Mouse (Mus musculus) kidney, postnatal 25 days (tissue): Measurements from ENCODE around the gene Robo1.

Experiments used
- DNase-seq, 2 experiments: peaks; one replicate each; pipeline ENCODE4 v3.0.0; 2021; ENCODE audit warnings: mixed read lengths in 2 of 2

Robo1 gene

DNA sequence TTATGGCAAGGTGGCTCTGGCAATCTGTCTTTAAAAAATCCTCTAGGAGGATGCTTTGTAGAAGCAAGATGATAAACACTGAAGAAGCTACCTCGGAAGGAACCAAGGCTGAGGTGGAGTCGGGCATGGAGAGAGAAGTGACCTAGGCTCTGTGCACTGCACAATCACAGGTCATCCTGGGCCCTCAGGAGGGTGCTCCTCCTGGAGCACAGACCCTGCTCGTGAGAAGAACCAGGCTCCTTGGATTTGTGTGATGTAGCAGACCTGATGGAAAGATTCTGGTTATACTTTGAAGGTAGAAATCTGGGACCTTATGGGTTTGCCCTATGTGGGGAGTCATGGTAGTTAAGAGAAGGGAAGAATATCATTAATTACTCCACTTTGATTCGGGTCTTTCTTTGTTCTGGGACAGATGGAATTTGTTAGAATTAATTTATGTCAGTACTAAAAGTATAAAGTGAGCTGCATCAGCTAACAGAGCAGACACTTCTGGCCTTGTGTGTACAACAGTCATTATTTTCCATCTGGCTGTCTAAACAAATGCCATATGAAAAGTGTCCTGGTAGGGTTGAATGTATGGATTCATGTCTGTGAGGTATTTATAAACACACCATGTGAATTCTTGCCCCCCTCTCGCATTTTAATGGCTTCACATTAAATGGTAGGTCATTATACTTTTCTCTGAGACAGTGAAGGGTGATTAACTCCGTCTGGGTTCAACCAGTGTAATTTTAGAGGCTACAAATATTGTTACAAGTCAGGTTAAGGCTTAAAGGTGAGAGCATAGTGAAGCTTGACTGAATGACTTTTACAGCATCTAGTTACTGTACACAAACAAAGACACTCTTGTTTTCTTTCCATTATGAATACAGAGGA is 377.7 kb downstream of the Robo1 start:
- DNase-seq, result no peak

DNA sequence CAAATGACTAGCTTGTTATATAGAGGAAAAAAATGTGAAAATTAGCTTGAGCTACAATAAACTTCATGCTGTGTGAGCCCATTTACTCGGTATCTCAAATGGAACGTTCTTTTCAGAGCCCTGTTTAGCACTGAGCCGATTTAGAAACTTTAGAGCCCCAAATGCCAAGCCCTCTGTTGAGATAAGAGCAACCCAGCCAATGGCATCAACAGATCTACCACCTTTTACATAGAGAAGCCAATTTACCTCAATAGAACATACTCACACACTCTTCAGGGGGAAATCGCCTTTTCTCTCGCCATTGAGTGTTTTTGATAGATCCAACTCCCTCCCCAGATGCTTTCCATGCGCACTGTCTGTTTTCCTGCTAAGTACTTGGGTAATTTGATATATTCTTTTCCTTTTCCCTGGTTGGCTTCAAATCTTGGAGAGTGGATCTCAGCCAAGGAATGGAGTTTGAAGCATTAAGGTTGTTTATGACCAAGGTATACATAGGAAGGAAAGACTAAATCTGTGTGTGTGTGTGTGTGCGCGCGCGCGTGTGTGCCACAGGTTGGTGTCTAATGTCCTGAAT is 378.5 kb downstream of the Robo1 start:
- DNase-seq, result no peak

DNA sequence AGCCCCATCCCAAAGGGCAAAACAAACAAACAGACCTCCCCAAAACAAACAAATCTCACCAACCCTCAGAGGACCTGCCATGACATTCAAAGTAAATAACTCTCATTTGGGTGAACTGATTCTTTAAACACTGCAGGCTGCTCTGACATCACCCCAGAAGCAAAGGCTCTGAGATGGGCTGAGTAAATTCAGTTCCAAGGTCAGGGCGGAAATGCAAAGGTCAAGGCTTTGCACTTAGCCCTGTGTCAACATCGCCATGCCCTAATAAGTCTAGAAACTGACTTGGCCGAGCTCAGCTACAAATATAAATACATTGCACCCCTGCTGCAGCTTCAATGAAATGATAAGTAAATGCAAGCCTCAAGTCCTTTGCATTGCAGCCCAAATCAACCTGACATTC is 379.5 kb downstream of the Robo1 start:
- peak; percentile 54 to 55 for DNase-seq

DNA sequence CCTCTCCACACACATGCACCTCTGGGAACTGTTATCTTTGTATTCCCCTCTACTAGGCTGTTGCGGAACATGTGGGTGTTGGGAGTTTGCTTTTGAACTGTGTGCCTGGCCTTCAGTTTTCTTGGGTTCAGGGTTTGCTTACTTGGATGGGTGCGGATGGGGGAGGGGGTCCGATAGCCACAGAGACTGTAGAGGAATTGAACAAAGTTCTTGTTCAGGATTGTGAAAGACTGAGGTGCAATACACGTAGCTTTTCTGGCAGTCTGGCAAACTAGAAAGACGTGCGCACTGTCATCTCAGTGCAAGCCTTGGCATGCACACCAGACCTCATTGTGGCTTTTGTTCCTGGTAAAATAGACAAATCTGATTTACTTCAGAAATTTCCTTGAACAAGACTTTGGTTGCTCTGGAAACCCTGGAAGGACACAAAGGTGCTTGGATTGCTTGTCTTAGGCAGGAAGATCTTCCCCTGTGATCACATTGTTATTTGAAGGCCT is 380.1 kb downstream of the Robo1 start:
- no peak for DNase-seq

DNA sequence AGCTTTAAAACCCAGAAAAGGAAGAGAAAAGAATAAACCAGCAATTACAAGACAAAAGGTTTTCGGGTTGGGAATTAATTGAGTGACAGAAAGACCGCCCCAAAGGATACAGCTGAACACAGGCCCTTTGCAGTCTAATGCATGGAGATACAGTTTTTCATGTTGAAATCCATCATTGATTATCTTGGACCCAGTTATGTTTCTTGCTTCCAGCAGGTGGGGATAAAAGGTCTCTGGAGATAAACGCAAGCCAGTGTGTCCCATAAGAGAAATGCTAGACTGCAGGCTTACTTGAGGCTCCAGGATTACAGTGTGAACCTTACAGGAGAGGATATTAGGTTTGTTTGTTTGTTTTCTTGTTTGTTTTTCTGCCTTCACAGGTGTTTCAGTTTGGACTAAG is 383.8 kb downstream of the Robo1 start:
- DNase-seq, result no peak

DNA sequence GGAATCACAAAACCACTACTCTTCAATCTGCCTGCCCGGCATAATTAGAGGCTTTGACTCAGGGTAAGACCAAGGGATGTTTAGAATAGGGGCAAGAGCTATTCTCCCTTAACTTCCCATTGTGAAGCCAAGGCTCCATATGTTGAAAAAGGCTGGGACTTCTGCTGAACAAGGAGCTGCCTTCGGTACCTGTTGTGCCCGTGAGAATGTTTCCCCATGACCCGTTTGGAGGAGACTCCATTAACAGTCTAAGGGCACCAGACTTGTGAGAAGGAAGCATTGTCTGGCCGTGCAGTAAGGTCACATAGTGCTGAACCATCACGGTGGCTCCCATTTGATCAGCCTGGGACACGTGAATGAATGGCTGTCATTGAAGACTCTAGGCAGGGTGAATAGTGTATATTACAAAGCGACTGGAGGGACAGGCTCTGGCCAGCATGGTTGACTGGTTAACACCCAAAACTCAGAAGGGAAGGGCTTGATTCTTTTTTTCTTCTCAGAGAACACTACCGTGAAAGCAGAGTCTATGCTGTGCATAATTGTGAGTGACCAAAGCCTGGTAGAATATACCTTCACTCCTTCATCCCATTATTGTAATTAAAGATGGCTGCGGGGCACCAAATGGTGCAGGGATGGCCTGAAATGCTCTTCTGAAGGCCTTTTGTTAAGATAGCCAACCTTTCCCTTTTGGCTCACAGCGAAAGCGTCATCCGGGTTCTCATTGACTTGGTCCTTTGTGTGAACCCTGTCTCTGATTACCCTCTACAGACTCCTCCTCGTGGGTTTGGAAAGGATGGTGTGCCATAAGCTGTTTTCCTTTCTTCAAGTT is 385.6 kb downstream of the Robo1 start:
- DNase-seq, result no peak

DNA sequence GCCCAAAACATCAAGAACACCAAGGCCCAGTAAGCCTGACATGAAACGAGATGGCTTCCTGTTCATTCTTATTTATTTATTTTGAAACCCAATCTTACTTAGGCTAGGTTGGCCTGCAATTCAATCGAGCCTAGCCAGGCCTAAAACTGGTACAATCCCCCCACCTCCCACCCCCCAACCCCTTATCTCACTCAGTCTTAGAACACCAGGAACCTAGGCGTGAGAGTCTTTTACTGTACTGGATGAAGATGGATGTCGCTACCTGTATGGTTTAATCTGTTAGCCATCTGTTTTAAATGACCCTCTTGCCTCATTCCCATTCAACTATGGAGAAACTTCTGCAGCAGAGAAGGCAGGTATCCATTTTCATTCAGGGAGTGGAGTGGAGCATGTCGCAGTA is 386.7 kb downstream of the Robo1 start:
- no peak for DNase-seq

DNA sequence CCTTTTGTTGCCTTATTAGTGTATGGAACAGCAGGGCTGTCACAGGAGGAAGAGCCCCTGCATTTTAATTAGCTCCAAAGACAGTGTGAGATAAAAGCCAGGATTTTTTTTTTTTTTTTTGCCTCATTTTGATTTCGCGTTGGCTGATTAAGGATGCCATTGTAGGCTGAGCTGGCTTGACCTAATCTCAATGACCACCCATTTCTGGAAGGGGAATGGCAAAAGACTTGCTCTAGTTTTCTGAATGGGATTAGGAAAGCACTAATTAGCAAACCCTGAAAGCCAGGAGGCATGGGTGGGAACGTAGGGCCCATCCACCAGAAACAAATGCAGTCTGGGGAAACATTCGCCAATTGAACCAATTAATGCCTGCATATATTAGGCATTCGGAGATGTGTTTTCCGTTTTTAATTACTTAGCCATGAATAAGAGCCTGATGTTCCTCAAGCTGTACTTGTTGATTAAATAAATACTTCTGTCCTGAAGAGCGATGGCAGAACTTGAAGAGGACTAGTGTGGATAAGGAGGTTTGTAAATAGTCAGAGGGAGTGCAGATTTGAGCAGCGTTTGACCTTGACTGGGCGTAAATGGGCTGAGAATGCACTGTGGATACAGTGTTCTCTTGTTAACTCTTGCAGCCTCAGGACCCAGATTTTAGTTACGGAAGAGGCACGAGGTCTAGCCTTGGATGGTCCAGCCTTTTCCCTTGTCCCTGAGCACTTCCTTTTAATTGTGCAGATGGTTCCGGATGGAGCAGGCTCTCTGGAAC is 391.3 kb downstream of the Robo1 start:
- no peak for DNase-seq

DNA sequence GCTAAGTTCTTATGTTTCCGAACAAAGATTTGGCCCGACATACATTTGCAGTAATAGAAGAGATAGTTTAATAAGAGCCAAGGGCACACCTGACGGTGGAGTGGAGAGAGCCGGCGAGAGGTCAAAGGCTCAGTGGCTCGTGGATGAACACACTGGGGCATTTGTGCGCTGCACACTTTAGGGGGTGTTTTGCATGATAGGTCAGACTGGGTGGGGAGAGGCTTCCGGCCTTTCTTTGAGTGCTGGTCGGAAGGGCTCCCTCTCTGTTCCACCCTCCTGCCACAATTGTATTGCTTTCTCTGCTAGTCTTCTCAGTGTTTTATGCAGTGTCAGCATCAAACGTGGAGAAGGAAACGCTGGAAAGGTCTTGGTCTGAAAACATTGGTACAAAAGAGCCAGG is 392.2 kb downstream of the Robo1 start:
- no peak for DNase-seq

DNA sequence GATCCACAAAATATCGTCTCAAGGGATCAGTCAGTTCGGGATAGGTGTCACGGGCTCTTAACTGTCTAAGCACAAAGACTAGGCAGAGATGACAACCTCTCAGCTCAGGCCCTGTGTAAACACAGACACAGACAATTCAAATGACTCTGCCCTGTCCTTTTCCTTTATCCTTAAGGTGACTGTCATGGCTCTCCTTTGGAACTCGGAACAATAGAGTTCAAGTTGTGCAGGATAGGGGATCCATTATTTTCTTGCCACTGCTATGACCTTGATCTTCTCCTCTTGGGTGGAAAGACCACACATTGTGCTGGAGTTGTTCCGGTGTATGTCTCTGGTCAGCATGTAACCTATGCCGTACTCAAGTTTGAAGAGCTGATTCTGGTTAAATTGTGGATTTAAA is 395.4 kb downstream of the Robo1 start:
- DNase-seq, result no peak

DNA sequence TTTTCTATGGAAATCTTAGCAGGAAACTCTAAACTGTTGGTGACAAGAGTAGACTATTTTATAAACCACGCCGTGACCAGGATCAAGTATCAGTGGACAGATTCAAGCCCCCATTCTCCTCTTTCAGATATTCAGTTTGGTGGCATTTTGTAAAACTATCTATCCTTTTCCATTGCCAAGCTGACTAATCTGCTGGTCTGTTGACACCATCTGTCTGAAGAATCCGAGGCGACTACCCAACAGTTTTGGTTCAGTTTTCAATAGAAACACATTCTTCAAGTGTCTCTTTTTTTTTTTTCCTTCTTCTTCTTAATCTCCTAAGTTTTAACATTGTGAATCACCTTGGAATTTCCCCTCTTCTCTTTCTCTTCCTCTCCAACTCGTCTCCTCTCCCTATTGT is 397.7 kb downstream of the Robo1 start:
- no peak for DNase-seq

DNA sequence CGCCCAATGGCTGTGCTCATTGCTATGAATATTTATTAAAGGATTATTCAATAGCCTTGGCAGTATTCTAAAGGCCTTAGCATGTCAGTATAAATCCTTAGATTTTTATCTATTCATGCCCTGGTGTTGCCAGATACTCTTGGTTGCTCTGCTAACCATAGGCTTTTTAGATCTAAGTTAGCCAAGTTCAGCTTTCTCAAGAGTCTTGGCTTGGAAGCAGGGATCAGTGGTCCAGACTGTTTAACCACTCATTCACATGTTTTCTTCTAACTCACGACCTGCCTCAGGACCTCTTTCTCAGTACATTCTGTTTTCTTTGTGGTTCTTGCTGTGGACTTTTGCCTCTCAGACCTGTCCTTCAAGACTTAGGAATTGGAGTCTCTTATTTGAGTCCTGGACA is 400.4 kb downstream of the Robo1 start:
- no peak for DNase-seq

DNA sequence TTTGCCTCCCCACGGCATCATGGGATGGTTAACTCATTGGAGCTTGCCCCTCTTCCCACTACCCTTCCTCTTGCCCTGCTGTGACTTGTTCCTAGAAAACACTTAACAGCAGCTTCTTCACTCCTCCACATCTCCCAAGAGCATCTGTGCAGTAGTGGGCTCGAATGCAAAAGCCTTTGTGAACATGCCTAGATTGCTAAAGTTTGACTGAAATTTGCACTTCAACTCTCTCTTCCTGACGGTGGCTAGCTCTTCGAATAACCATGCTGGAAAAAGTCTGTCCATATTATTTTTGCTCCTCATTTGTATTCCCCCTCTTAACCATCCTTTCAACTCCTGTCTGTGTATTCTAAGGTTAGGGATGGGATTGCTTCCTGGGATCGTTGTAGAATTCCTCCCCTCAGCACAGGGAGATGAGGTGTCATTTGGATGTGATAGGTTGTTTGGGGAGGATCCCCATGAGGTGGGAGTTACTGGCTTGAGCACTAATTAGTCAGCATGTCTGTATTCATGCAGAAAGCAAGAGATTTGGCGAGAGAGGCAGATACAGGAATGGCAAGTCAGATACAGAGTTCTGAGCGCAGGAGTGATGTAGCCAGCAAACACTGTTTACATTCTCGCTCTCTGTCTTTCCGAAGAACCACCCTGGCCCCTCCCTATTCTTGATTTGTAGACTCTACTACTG is 409.2 kb downstream of the Robo1 start:
- no peak for DNase-seq

DNA sequence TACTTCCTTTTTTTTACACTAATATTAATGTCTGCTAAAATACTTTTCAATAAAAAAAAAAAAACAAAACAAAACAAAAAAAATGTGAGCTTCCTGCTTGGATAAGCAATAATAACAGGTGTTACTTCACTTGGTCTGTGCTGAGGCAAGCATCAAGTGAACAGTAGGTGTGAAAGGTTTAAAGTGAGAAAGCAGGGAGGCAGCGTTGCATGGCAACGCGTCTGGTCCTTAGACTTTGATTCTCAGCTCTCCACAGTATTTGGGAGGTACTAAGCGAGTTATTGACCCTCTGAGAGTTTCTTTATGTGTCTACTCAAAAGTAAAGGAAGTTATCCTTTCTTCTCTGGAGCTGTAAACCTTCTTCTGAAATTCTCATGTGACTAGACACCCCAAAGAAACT is 411.0 kb downstream of the Robo1 start:
- DNase-seq, result no peak

DNA sequence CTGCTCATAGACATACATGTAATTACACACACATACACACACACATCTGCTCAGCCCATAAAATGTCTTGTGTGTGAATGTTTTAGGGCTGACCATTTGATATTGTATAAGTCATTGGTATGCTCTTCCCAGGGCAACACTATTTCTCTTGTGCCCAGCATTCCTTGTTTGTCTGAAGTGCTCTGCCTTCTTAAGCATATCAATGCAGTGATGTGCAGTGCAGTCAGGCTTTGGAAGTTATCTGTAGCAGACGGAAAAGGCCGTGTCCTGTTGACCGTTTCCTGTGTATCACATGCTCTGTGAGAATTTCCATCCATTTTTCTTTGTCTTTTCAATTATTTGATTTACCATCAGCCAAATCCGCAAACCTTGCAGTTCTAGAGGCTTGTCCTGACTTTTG is 412.9 kb downstream of the Robo1 start:
- no peak for DNase-seq

DNA sequence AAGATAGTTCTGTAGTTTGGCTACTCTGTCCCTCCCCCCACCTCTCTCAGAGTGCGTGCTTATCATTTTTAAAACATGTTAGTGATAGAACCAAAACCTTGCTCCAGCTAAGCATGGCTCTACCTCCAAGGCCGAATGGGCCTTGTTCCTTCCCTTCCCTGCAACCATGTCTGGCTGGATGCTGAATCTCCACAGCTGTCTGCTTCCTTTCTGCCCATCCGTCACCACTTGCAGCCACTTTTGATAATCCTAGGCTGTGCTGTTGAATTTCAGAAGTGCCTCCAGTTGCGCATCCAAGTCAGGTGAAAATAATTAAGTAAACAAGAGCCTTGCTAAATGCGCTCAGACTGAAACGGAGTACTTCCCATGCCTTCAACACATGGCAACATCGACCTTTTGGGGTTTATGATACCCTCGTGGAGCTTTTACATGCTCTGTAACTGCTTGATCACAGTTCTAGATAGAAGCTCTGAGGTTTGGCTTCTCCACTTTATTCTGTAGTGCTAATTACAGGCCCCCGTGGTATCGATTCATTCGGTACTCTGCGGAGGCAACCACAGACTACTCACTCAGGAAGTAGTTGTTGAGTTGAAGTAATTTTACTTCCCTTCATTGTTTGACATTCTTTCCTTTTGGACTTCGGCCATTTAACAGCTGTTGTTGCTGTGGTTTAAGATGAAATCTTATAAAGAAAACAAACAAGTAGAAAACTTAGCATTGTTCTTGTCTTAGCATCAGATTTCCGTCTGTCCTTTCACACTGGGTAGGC is 413.8 kb downstream of the Robo1 start:
- no peak for DNase-seq

DNA sequence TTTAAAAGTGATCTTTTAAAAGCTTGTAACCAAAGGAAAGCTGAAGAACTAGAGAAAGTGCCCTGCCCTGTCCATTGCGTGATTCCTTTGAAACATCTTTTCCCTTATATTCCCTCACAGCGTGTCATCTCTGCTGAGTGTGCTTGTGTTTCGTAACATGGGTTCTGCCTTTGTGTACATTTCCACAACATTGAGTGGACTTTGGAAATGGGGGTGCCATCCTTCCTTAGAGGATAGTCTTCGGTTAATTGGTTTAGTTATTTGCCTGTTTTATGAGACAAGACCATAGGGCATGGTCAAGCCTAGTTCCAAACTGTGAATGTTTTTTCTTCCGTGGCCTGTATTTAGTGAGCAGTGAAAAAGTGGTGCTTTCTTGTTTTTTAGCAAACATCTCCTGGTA is 426.1 kb downstream of the Robo1 start:
- DNase-seq, result peak in 1 of 2 experiments; percentile 31

DNA sequence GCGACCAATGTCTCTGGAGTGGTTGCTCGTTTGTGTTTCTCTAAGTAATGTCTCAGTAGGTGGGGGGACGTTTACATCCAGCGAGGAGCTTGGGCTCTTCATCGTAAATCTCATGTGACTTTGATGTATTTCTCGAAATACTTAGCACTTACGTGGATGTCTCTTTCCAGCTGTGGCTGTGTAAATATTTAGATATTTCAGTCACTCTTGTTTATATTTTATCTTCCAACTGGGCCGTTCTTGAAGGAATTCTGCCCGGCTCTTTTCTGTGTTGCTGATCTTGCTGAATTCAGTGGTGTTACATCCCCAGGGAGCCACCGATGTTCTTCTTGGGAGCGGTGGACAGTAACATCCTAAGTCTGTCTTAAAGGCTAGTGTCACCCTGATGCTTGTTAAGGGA is 427.1 kb downstream of the Robo1 start:
- DNase-seq, result no peak

DNA sequence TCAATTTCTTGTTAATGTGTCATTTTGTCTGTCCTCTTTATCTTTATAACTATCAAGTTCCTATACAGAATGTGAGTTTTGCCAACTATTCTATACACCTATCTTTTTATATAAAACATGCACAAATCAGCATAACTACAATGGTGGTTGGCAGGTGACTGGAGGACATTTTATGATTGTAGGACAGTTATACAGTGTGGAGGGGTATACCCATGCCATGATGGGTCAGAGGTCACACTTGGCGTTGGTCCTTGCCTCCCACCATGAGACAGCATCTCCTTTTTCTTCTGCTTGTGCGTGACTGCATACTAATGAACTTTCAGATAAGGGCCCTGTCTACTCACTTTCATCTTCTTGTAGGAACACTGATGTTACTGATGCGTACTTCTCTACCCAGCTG is 427.5 kb downstream of the Robo1 start:
- DNase-seq, result no peak

DNA sequence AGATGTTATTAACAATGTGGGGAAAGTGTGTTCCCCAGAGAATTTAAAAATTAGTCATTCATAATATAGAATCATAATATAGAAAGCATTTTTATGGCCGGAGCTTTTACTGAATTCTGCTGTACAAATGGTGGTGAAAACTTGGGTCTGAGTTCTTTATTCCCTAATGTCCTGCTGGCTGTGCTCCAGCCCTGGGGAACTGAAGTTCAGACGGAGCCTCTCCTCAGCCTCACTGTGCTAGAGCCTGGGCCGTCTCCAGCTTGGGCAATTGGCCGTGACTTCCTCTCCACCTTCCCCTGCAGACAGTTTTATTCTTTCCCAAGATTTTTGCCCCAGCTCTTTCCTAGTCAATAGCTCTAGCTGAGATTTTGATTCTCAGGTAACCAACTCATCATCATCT is 429.0 kb downstream of the Robo1 start:
- peak; percentile 72 to 80 for DNase-seq

DNA sequence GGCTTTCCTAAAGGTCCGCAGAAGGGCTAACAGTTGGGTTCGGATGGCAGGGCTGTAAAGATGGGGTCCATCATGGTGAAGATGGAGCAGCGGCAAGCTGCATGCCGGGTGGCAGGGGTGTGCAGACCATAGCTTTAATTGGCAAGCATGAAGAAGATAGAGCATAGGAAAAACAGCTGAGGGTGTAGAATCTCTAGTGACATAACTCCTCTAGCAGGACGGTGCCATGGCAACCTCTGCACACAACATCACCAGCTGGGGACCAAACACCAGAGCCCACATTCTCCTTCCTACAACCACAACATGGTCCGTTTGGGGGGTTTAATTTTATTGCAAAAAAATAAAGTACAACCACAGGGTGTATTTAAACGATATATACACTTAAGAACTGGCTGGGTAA is 432.1 kb downstream of the Robo1 start:
- DNase-seq, result no peak
